Mouse (Mus musculus): ENCODE results near the gene Pla2g16. TPM values are rescaled to one million over a fixed set of nuclear protein-coding genes. Genes with fewer than 3 reads are reported as not detected.

Pla2g16 gene
- polyA plus RNA-seq, 1 experiment from 2014 or later: 4.0 TPM

- H3K27me3 ChIP-seq: no peaks in the 10 kb centered on the region
- ATAC-seq (replicated peaks): no peak
- H3K9me3 ChIP-seq: no peaks in the 10 kb centered on the region
- no peak overlapping the region for H3K9ac ChIP-seq (replicated peaks)
- no peak overlapping the region for H3K27ac ChIP-seq (replicated peaks)
- no peaks in the 10 kb centered on the region for H3K4me1 ChIP-seq
- no peak overlapping the region for H3K4me3 ChIP-seq
- no peak overlapping the region for H3K4me2 ChIP-seq (replicated peaks)
- 60% methylated on average over 3 of the region's 3 CpGs for WGBS
- H3K36me3 ChIP-seq: no peaks in the 10 kb centered on the region
Measured at GRCm38 (mm10) chr19:7568364-7568763, 11.1 kb downstream of the Pla2g16 start.

GRCm38 (mm10) chr19:7569650-7570049 is 12.4 kb downstream of the Pla2g16 start:
- no peak overlapping the region for H3K9ac ChIP-seq (replicated peaks)
- H3K4me2 ChIP-seq (replicated peaks): no peak overlapping the region
- H3K27me3 ChIP-seq: no peaks in the 10 kb centered on the region
- no peak for ATAC-seq (replicated peaks)
- no peaks in the 10 kb centered on the region for H3K36me3 ChIP-seq
- no peak overlapping the region for H3K27ac ChIP-seq (replicated peaks)
- H3K4me3 ChIP-seq: no peak overlapping the region
- no peaks in the 10 kb centered on the region for H3K9me3 ChIP-seq
- H3K4me1 ChIP-seq: no peaks in the 10 kb centered on the region
- 86% methylated on average over 5 of the region's 5 CpGs for WGBS

GRCm38 (mm10) chr19:7576180-7576579 is 18.9 kb downstream of the Pla2g16 start:
- 88% methylated on average over 1 of the region's 1 CpGs for WGBS
- ATAC-seq (replicated peaks): no peak
- Histone ChIP-seq H3K36me3 (no peaks in the 10 kb centered on the region), H3K27me3 (no peaks in the 10 kb centered on the region), H3K4me3 (no peak overlapping the region), H3K9me3 (no peaks in the 10 kb centered on the region), H3K27ac (replicated peaks) (no peak overlapping the region), H3K4me2 (replicated peaks) (no peak overlapping the region), H3K9ac (replicated peaks) (no peak overlapping the region), H3K4me1 (no peaks in the 10 kb centered on the region)

GRCm38 (mm10) chr19:7577710-7578109 is 20.5 kb downstream of the Pla2g16 start:
- Histone ChIP-seq H3K9me3 (no peaks in the 10 kb centered on the region), H3K36me3 (no peaks in the 10 kb centered on the region), H3K27ac (replicated peaks) (no peak overlapping the region), H3K27me3 (no peaks in the 10 kb centered on the region), H3K4me1 (no peaks in the 10 kb centered on the region), H3K4me2 (replicated peaks) (no peak overlapping the region), H3K4me3 (no peak overlapping the region), H3K9ac (replicated peaks) (no peak overlapping the region)
- no peak for ATAC-seq (replicated peaks)
- WGBS: 84% methylated on average over 3 of the region's 3 CpGs

- no peak for ATAC-seq (replicated peaks)
Measured at GRCm38 (mm10) chr19:7581042-7581441, 23.8 kb downstream of the Pla2g16 start.

GRCm38 (mm10) chr19:7583101-7583500 is 25.8 kb downstream of the Pla2g16 start:
- no peak overlapping the region for H3K27ac ChIP-seq (replicated peaks)
- H3K4me3 ChIP-seq: no peak overlapping the region
- no peak overlapping the region for H3K9ac ChIP-seq (replicated peaks)
- no peaks in the 10 kb centered on the region for H3K4me1 ChIP-seq
- H3K27me3 ChIP-seq: no peaks in the 10 kb centered on the region
- 77% methylated on average over 7 of the region's 7 CpGs for WGBS
- no peaks in the 10 kb centered on the region for H3K36me3 ChIP-seq
- H3K9me3 ChIP-seq: no peaks in the 10 kb centered on the region
- no peak overlapping the region for H3K4me2 ChIP-seq (replicated peaks)
- ATAC-seq (replicated peaks): no peak

More at GRCm38 (mm10) chr19:7581042-7581441, 23.8 kb downstream of the Pla2g16 start:
- Histone ChIP-seq H3K4me2 (replicated peaks) (no peak overlapping the region), H3K27me3 (no peaks in the 10 kb centered on the region), H3K36me3 (no peaks in the 10 kb centered on the region), H3K9ac (replicated peaks) (no peak overlapping the region), H3K9me3 (no peaks in the 10 kb centered on the region), H3K4me1 (no peaks in the 10 kb centered on the region), H3K4me3 (no peak overlapping the region), H3K27ac (replicated peaks) (no peak overlapping the region)
- 66% methylated on average over 5 of the region's 5 CpGs for WGBS

- H3K4me2 ChIP-seq (replicated peaks): no peak overlapping the region
- H3K27ac ChIP-seq (replicated peaks): no peak overlapping the region
- WGBS: 71% methylated on average over 3 of the region's 3 CpGs
- no peaks in the 10 kb centered on the region for H3K36me3 ChIP-seq
- no peak for ATAC-seq (replicated peaks)
- H3K4me3 ChIP-seq: no peak overlapping the region
- no peak overlapping the region for H3K9ac ChIP-seq (replicated peaks)
- H3K9me3 ChIP-seq: no peaks in the 10 kb centered on the region
- H3K27me3 ChIP-seq: no peaks in the 10 kb centered on the region
- no peaks in the 10 kb centered on the region for H3K4me1 ChIP-seq
Measured at GRCm38 (mm10) chr19:7583599-7583998, 26.3 kb downstream of the Pla2g16 start.

- Histone ChIP-seq H3K4me1 (no peaks in the 10 kb centered on the region), H3K4me2 (replicated peaks) (no peak overlapping the region), H3K4me3 (no peak overlapping the region), H3K27me3 (no peaks in the 10 kb centered on the region), H3K9me3 (no peaks in the 10 kb centered on the region), H3K36me3 (no peaks in the 10 kb centered on the region), H3K27ac (replicated peaks) (no peak overlapping the region), H3K9ac (replicated peaks) (no peak overlapping the region)
- 84% methylated on average over 8 of the region's 8 CpGs for WGBS
- no peak for ATAC-seq (replicated peaks)
Measured at GRCm38 (mm10) chr19:7585279-7585678, 28.0 kb downstream of the Pla2g16 start.

- ATAC-seq (replicated peaks): no peak
- Histone ChIP-seq H3K4me3 (no peak overlapping the region), H3K27me3 (no peaks in the 10 kb centered on the region), H3K9me3 (no peaks in the 10 kb centered on the region), H3K36me3 (no peaks in the 10 kb centered on the region), H3K27ac (replicated peaks) (no peak overlapping the region), H3K4me1 (no peaks in the 10 kb centered on the region), H3K4me2 (replicated peaks) (no peak overlapping the region), H3K9ac (replicated peaks) (no peak overlapping the region)
- WGBS: 94% methylated on average over 6 of the region's 6 CpGs
Measured at GRCm38 (mm10) chr19:7585764-7586163, 28.5 kb downstream of the Pla2g16 start.

GRCm38 (mm10) chr19:7590795-7591194 is 33.5 kb downstream of the Pla2g16 start:
- Histone ChIP-seq H3K9ac (replicated peaks) (no peak overlapping the region), H3K4me1 (no peaks in the 10 kb centered on the region), H3K4me3 (no peak overlapping the region), H3K27me3 (no peaks in the 10 kb centered on the region), H3K4me2 (replicated peaks) (no peak overlapping the region), H3K9me3 (no peaks in the 10 kb centered on the region), H3K36me3 (no peaks in the 10 kb centered on the region), H3K27ac (replicated peaks) (no peak overlapping the region)
- no peak for ATAC-seq (replicated peaks)

GRCm38 (mm10) chr19:7592018-7592417 is 34.8 kb downstream of the Pla2g16 start:
- H3K4me1 ChIP-seq: no peaks in the 10 kb centered on the region
- H3K4me2 ChIP-seq (replicated peaks): no peak overlapping the region
- H3K9ac ChIP-seq (replicated peaks): no peak overlapping the region
- no peak for ATAC-seq (replicated peaks)
- no peak overlapping the region for H3K27ac ChIP-seq (replicated peaks)
- H3K36me3 ChIP-seq: no peaks in the 10 kb centered on the region
- no peaks in the 10 kb centered on the region for H3K9me3 ChIP-seq
- 64% methylated on average over 3 of the region's 3 CpGs for WGBS
- no peaks in the 10 kb centered on the region for H3K27me3 ChIP-seq
- H3K4me3 ChIP-seq: no peak overlapping the region

GRCm38 (mm10) chr19:7595534-7595933 is 38.3 kb downstream of the Pla2g16 start:
- Histone ChIP-seq H3K27ac (replicated peaks) (no peak overlapping the region), H3K9ac (replicated peaks) (no peak overlapping the region), H3K4me1 (no peaks in the 10 kb centered on the region), H3K4me3 (no peak overlapping the region), H3K27me3 (no peaks in the 10 kb centered on the region), H3K9me3 (no peaks in the 10 kb centered on the region), H3K36me3 (no peaks in the 10 kb centered on the region), H3K4me2 (replicated peaks) (no peak overlapping the region)
- 33% methylated on average over 2 of the region's 2 CpGs for WGBS
- ATAC-seq (replicated peaks): no peak

- Histone ChIP-seq H3K9ac (replicated peaks) (no peak overlapping the region), H3K27me3 (no peaks in the 10 kb centered on the region), H3K4me3 (no peak overlapping the region), H3K4me1 (0 out of 2 replicates have a peak, but pooled peaks cover 4% of the 10 kb centered on the region), H3K9me3 (no peaks in the 10 kb centered on the region), H3K4me2 (replicated peaks) (no peak overlapping the region), H3K36me3 (no peaks in the 10 kb centered on the region), H3K27ac (replicated peaks) (no peak overlapping the region)
- ATAC-seq (replicated peaks): no peak
- WGBS: 72% methylated on average over 4 of the region's 4 CpGs
Measured at GRCm38 (mm10) chr19:7598481-7598880, 41.2 kb downstream of the Pla2g16 start.
